Mouse (Mus musculus): ENCODE measurements at regions not wholly inside any gene's neighbourhood (a gene's known extent, or its start where the extent isn't known, plus 50 kb on each side); places are given as distances from the start of the nearest gene placed in this dataset.
A peak's percentile ranks its signal among the peaks of the same experiment; 100 is the strongest.

DNA sequence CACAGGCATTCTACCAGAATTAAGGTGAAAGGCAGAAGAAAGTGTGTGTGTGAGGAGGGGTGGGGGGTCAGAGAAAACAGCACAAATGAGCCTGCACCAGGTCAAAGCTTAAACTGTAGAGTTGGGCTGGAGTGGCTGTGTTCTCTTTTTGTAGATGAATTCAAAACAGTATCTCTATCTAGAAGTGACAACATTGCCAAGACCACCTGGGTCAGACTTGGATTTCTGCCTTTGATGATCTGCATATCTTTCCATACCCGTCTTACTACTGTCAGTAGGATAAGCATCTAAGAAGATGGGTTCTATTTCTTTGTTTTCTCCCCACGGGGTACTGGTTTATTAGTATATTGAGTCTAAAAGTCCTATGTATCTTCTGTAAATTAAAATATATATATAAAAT, 742.4 kb upstream of the Tenm2 start:
- H3K27ac ChIP-seq = no peak overlapping the region
- no peak overlapping the region for H3K4me3 ChIP-seq (replicated peaks)
- no peaks in the 10 kb centered on the region for H3K27me3 ChIP-seq
- ATAC-seq (ENCODE audit: low FRiP score) = no peak
- no peaks in the 10 kb centered on the region for H3K4me1 ChIP-seq
- 87% methylated on average over 2 of the region's 2 CpGs for WGBS
- H3K4me2 ChIP-seq = no peak overlapping the region
- H3K36me3 ChIP-seq (replicated peaks) = no peaks in the 10 kb centered on the region
- no peaks in the 10 kb centered on the region for H3K9me3 ChIP-seq
- H3K9ac ChIP-seq = no peak overlapping the region

- Histone ChIP-seq H3K27ac (no peak overlapping the region), H3K4me1 (no peaks in the 10 kb centered on the region; the same call in 1 of the 2 replicates), H3K4me3 (replicated peaks) (no peak overlapping the region), H3K9ac (no peak overlapping the region), H3K36me3 (replicated peaks) (no peaks in the 10 kb centered on the region), H3K4me2 (no peak overlapping the region), H3K27me3 (no peaks in the 10 kb centered on the region), H3K9me3 (no peaks in the 10 kb centered on the region)
- peak; percentile 65 for ATAC-seq (ENCODE audit: low FRiP score)
- 50% methylated on average over 5 of the region's 5 CpGs for WGBS
Measured at GRCm38 (mm10) chr11:37936439-37937134, 700.8 kb upstream of the Tenm2 start.

GRCm38 (mm10) chr11:37913161-37913560, 677.4 kb upstream of the Tenm2 start:
- H3K27ac ChIP-seq = no peak overlapping the region
- H3K27me3 ChIP-seq = no peaks in the 10 kb centered on the region
- H3K9ac ChIP-seq = no peak overlapping the region
- H3K4me1 ChIP-seq = no peaks in the 10 kb centered on the region
- H3K36me3 ChIP-seq (replicated peaks) = no peaks in the 10 kb centered on the region
- no peak for ATAC-seq (ENCODE audit: low FRiP score)
- no peak overlapping the region for H3K4me3 ChIP-seq (replicated peaks)
- H3K9me3 ChIP-seq = no peaks in the 10 kb centered on the region
- H3K4me2 ChIP-seq = no peak overlapping the region
- 82% methylated on average over 2 of the region's 2 CpGs for WGBS

DNA sequence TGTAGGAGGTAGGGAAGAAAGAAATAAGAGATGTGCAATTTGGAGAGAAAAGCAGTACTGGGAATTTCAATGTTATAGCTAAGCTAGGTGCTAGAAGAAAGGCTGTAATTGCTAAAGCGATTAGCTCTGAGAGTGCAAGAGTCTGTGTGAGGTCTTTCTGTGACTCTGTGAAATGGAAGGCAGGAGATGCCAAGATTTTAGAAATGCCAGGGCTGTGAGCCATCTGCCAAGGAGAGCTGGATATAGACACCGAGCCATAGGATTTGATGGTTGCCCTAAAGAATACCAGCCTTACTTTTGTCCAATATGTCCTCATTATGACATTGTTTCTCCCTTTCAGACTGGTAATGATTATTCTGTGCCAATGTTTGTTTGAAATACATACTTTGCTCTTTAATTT, 669.2 kb upstream of the Tenm2 start:
- Histone ChIP-seq H3K4me1 (no peaks in the 10 kb centered on the region), H3K36me3 (replicated peaks) (no peaks in the 10 kb centered on the region), H3K9me3 (no peaks in the 10 kb centered on the region), H3K4me2 (no peak overlapping the region), H3K9ac (no peak overlapping the region), H3K27me3 (no peaks in the 10 kb centered on the region), H3K27ac (no peak overlapping the region), H3K4me3 (replicated peaks) (no peak overlapping the region)
- no peak for ATAC-seq (ENCODE audit: low FRiP score)
- WGBS = 88% methylated on average over 2 of the region's 2 CpGs

- no peak overlapping the region for H3K9ac ChIP-seq
- no peak for ATAC-seq (ENCODE audit: low FRiP score)
Measured at GRCm38 (mm10) chr11:37897713-37898112, 661.9 kb upstream of the Tenm2 start.

GRCm38 (mm10) chr11:37882717-37883116, 647.0 kb upstream of the Tenm2 start:
- H3K27me3 ChIP-seq = no peaks in the 10 kb centered on the region
- ATAC-seq (ENCODE audit: low FRiP score) = no peak
- H3K36me3 ChIP-seq (replicated peaks) = no peaks in the 10 kb centered on the region
- 40% methylated on average over 4 of the region's 4 CpGs for WGBS
- no peak overlapping the region for H3K4me2 ChIP-seq
- no peak overlapping the region for H3K27ac ChIP-seq
- no peaks in the 10 kb centered on the region for H3K9me3 ChIP-seq
- no peak overlapping the region for H3K9ac ChIP-seq
- no peak overlapping the region for H3K4me3 ChIP-seq (replicated peaks)
- peaks cover 1% of the 10 kb centered on the region; the same call in 1 of the 2 replicates for H3K4me1 ChIP-seq

More at GRCm38 (mm10) chr11:37897713-37898112, 661.9 kb upstream of the Tenm2 start:
- Histone ChIP-seq H3K9me3 (no peaks in the 10 kb centered on the region), H3K4me1 (0 out of 2 replicates have a peak, but pooled peaks cover 3% of the 10 kb centered on the region), H3K4me2 (no peak overlapping the region), H3K4me3 (replicated peaks) (no peak overlapping the region), H3K27me3 (no peaks in the 10 kb centered on the region), H3K27ac (no peak overlapping the region), H3K36me3 (replicated peaks) (no peaks in the 10 kb centered on the region)

- WGBS = 27% methylated on average over 5 of the region's 5 CpGs
- Histone ChIP-seq H3K27ac (no peak overlapping the region), H3K36me3 (replicated peaks) (no peaks in the 10 kb centered on the region), H3K4me1 (peaks cover 4% of the 10 kb centered on the region; the same call in 1 of the 2 replicates), H3K9me3 (no peaks in the 10 kb centered on the region), H3K4me3 (replicated peaks) (no peak overlapping the region), H3K9ac (no peak overlapping the region), H3K27me3 (0 out of 2 replicates have a peak, but pooled peaks cover 2% of the 10 kb centered on the region), H3K4me2 (no peak overlapping the region)
- ATAC-seq (ENCODE audit: low FRiP score) = no peak
Measured at GRCm38 (mm10) chr11:37837301-37837700, 601.5 kb upstream of the Tenm2 start.

DNA sequence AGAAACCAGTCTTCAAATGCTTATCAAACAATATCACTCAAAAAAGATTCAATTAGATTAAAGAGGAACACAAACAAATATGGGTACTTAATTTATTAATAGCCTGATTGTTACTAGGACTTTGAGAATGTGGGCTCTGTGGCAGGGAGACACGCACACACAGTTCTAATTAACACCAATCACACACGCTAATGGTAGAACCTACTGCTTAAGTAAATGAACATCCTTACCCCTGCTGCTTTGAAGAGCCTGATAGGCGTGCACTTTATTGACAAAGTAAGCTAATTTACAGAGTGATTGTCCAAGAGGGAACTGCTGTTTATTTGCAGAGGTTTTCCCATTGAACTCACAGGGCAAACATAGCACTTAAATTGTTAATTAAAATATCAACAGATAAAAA, 595.2 kb upstream of the Tenm2 start:
- Histone ChIP-seq H3K4me2 (no peak overlapping the region), H3K4me1 (no peaks in the 10 kb centered on the region), H3K27me3 (no peaks in the 10 kb centered on the region), H3K9me3 (no peaks in the 10 kb centered on the region), H3K36me3 (replicated peaks) (no peaks in the 10 kb centered on the region), H3K9ac (no peak overlapping the region), H3K27ac (no peak overlapping the region), H3K4me3 (replicated peaks) (no peak overlapping the region)
- WGBS = 32% methylated on average over 3 of the region's 3 CpGs
- no peak for ATAC-seq (ENCODE audit: low FRiP score)

DNA sequence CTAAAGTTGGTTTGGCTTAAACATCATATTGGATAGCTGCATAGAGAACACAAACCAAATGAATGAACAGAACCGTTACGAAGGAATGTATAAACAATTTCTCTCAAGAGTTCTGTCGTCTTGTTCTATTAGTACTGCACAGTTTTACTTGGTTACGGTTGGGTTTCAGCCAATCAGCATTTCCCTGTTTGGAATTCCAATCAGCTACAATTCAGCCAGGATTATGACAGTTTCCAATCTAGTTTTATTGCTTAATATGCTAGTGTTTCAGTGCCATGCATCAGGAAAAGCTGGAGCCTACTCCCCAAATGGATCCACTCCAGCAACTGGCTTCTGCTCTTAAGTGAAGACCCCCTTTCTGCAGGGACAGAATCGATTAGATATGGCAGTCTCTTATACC, 571.0 kb upstream of the Tenm2 start:
- H3K4me2 ChIP-seq = no peak overlapping the region
- ATAC-seq (ENCODE audit: low FRiP score) = no peak
- no peaks in the 10 kb centered on the region for H3K27me3 ChIP-seq
- no peaks in the 10 kb centered on the region for H3K36me3 ChIP-seq (replicated peaks)
- H3K4me3 ChIP-seq (replicated peaks) = no peak overlapping the region
- H3K27ac ChIP-seq = no peak overlapping the region
- no peak overlapping the region for H3K9ac ChIP-seq
- WGBS = 88% methylated on average over 5 of the region's 5 CpGs
- H3K4me1 ChIP-seq = no peaks in the 10 kb centered on the region
- no peaks in the 10 kb centered on the region for H3K9me3 ChIP-seq

GRCm38 (mm10) chr11:37798783-37799318, 563.1 kb upstream of the Tenm2 start:
- no peaks in the 10 kb centered on the region for H3K36me3 ChIP-seq (replicated peaks)
- no peak overlapping the region for H3K9ac ChIP-seq
- H3K27me3 ChIP-seq = no peaks in the 10 kb centered on the region
- ATAC-seq (ENCODE audit: low FRiP score) = no peak
- H3K4me2 ChIP-seq = no peak overlapping the region
- no peaks in the 10 kb centered on the region for H3K9me3 ChIP-seq
- WGBS = 70% methylated on average over 6 of the region's 6 CpGs
- H3K4me1 ChIP-seq = no peaks in the 10 kb centered on the region
- no peak overlapping the region for H3K27ac ChIP-seq
- H3K4me3 ChIP-seq (replicated peaks) = no peak overlapping the region

GRCm38 (mm10) chr11:37772481-37773089, 536.8 kb upstream of the Tenm2 start:
- Histone ChIP-seq H3K27ac (no peak overlapping the region), H3K9me3 (no peaks in the 10 kb centered on the region), H3K4me3 (replicated peaks) (no peak overlapping the region), H3K4me1 (peaks cover 18% of the 10 kb centered on the region), H3K27me3 (no peaks in the 10 kb centered on the region), H3K4me2 (no peak overlapping the region), H3K36me3 (replicated peaks) (no peaks in the 10 kb centered on the region), H3K9ac (no peak overlapping the region)
- 14% methylated on average over 2 of the region's 2 CpGs for WGBS
- ATAC-seq (ENCODE audit: low FRiP score) = no peak

DNA sequence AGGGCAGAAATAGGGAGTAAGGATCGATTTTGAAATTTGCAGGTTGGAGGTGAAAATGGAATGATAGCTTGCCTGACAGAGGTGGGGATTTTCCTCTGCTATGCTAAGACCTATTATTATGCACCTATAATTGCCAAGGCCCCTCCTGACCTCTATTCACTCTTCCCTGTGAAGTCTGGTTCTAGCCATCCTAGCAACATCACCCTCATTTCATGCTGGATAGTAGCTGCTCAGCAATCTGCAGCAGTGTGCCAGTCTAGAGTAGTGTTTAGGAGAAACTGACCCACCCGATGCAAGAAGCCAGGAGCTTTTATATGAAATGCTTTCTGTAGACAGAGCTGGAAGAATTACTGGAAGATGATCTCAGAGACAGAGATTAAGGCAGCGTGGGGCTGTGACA, 535.1 kb upstream of the Tenm2 start:
- H3K9ac ChIP-seq = no peak overlapping the region
- H3K4me2 ChIP-seq = no peak overlapping the region
- ATAC-seq (ENCODE audit: low FRiP score) = peak; percentile 46; the same call in 1 of the 2 replicates
- no peaks in the 10 kb centered on the region for H3K36me3 ChIP-seq (replicated peaks)
- H3K4me1 ChIP-seq = peaks cover 18% of the 10 kb centered on the region
- H3K4me3 ChIP-seq (replicated peaks) = no peak overlapping the region
- no peaks in the 10 kb centered on the region for H3K27me3 ChIP-seq
- H3K9me3 ChIP-seq = no peaks in the 10 kb centered on the region
- 0 out of 2 replicates have a peak overlapping the region, but pooled peaks have one; percentile 43 for H3K27ac ChIP-seq
- WGBS = 26% methylated on average over 3 of the region's 3 CpGs

- Histone ChIP-seq H3K4me1 (peaks cover 18% of the 10 kb centered on the region), H3K36me3 (replicated peaks) (no peaks in the 10 kb centered on the region), H3K27ac (no peak overlapping the region), H3K4me2 (no peak overlapping the region), H3K9me3 (no peaks in the 10 kb centered on the region), H3K27me3 (no peaks in the 10 kb centered on the region), H3K9ac (no peak overlapping the region), H3K4me3 (replicated peaks) (no peak overlapping the region)
- ATAC-seq (ENCODE audit: low FRiP score) = no peak
- WGBS = 72% methylated on average over 3 of the region's 3 CpGs
Measured at GRCm38 (mm10) chr11:37768121-37768520, 532.4 kb upstream of the Tenm2 start.
